Mouse (Mus musculus): ENCODE measurements around the gene Unc93a2. TPM values are rescaled to one million over a fixed set of nuclear protein-coding genes. Genes with fewer than 3 reads are reported as not detected.
"Not testable (repeated sequence)": the region's sequence is repeated elsewhere in the genome, so short reads cannot be mapped to it uniquely, and the experiment has no call there.

The Unc93a2 gene
- polyA plus RNA-seq, 1 experiment from 2014 or later: 2.6 TPM

- H3K36me3 ChIP-seq (ENCODE audit: control insufficient read depth, insufficient read depth, low read length); DNase-seq (ENCODE audit: low spot score); ATAC-seq (ENCODE audit: low FRiP score, low TSS enrichment); H3K4me3 ChIP-seq (ENCODE audit: low read depth, low read length); H3K9me3 ChIP-seq (ENCODE audit: control insufficient read depth, low read length); H3K27ac ChIP-seq (replicated peaks); H3K27me3 ChIP-seq (ENCODE audit: control insufficient read depth, insufficient read depth, low read length); H3K4me2 ChIP-seq (replicated peaks; ENCODE audit: low read depth); H3K9ac ChIP-seq (ENCODE audit: low read length); H3K4me1 ChIP-seq (replicated peaks; ENCODE audit: control insufficient read depth, insufficient read depth): not testable (repeated sequence)
- 73% methylated on average over 13 of the region's 13 CpGs for WGBS
These were observed 11.8 kb upstream of the Unc93a2 start for GRCm38 (mm10) chr17:7397079-7397478.

DNA sequence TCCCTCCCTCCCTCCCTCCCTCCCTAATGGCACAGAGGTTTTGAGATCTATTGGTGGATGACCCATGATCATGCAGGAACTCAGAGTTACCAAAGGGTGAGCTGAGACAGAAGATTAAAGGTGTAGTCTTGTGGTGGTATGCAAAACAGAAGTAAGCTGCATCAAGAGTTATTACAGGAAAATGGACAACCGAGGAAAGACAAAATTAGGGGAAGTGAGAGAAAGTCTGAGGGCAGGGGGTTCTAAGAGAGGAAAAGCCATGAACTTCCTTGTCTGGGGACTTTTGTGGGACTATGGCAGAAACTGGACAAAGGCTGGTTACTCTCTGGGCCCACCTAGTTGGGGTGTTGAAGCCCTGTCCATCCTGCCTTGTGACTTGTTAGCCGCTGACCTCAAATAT is 11.0 kb upstream of the Unc93a2 start:
- no CpG with 5 or more reads among the region's 2 CpGs for WGBS
- ATAC-seq (ENCODE audit: low FRiP score, low TSS enrichment); H3K36me3 ChIP-seq (ENCODE audit: control insufficient read depth, insufficient read depth, low read length): not testable (repeated sequence)

DNA sequence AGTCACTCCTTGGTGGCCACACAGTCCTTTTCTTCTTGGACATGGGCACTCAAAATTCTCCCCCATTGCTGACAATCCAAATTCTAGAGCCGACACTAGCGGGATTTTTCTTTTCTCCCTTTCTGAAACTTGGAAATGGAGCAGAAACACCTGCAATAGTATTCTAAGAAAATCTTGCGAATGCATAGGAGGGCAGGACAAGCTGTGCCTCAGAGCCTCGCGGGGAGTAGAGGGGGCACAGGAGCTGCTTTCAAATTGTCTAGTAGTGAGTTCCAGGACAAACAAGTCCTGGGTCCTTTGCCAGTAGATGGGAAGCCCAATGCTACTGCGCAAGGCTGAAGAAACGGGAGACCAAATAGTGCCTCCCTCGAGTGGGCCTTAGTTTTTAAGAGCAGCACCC is 10.4 kb upstream of the Unc93a2 start:
- not testable (repeated sequence) for H3K9me3 ChIP-seq (ENCODE audit: control insufficient read depth, low read length); ATAC-seq (ENCODE audit: low FRiP score, low TSS enrichment)
- 90% methylated on average over 6 of the region's 8 CpGs for WGBS

More for the DNA sequence above, 11.0 kb upstream of the Unc93a2 start:
- not testable (repeated sequence) for H3K4me2 ChIP-seq (replicated peaks; ENCODE audit: low read depth); H3K27me3 ChIP-seq (ENCODE audit: control insufficient read depth, insufficient read depth, low read length); H3K9me3 ChIP-seq (ENCODE audit: control insufficient read depth, low read length); H3K27ac ChIP-seq (replicated peaks); H3K4me1 ChIP-seq (replicated peaks; ENCODE audit: control insufficient read depth, insufficient read depth); DNase-seq (ENCODE audit: low spot score); H3K9ac ChIP-seq (ENCODE audit: low read length); H3K4me3 ChIP-seq (ENCODE audit: low read depth, low read length)

DNA sequence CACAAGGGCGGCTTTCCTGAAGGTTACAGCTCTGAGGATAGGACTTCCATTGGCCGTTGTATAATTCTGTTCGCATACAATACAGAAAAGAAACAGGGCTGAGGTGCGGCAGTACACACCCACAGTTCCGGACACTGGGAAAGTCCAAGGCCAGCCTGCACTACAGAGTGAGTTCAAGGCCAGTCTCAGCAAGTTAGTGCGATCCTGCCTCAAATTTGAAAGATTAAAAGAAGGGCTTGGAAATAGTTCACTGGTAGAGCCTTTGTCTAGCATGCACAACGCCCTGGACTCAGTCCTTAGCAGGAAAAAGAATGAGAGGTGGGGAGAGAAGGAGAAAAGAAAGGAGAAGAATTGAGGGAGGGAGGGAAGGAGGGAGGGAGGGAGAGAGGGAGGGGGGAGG is 9.9 kb upstream of the Unc93a2 start:
- not testable (repeated sequence) for H3K4me3 ChIP-seq (ENCODE audit: low read depth, low read length); H3K4me2 ChIP-seq (replicated peaks; ENCODE audit: low read depth); H3K27me3 ChIP-seq (ENCODE audit: control insufficient read depth, insufficient read depth, low read length); H3K36me3 ChIP-seq (ENCODE audit: control insufficient read depth, insufficient read depth, low read length); H3K9me3 ChIP-seq (ENCODE audit: control insufficient read depth, low read length); H3K27ac ChIP-seq (replicated peaks); DNase-seq (ENCODE audit: low spot score); ATAC-seq (ENCODE audit: low FRiP score, low TSS enrichment); H3K9ac ChIP-seq (ENCODE audit: low read length); H3K4me1 ChIP-seq (replicated peaks; ENCODE audit: control insufficient read depth, insufficient read depth)
- 77% methylated on average over 7 of the region's 7 CpGs for WGBS

More for the DNA sequence above, 10.4 kb upstream of the Unc93a2 start:
- H3K4me1 ChIP-seq (replicated peaks; ENCODE audit: control insufficient read depth, insufficient read depth); H3K27ac ChIP-seq (replicated peaks); H3K27me3 ChIP-seq (ENCODE audit: control insufficient read depth, insufficient read depth, low read length); H3K36me3 ChIP-seq (ENCODE audit: control insufficient read depth, insufficient read depth, low read length); H3K4me3 ChIP-seq (ENCODE audit: low read depth, low read length); H3K4me2 ChIP-seq (replicated peaks; ENCODE audit: low read depth); DNase-seq (ENCODE audit: low spot score); H3K9ac ChIP-seq (ENCODE audit: low read length): not testable (repeated sequence)

GRCm38 (mm10) chr17:7389898-7390297 is 4.6 kb upstream of the Unc93a2 start:
- 73% methylated on average over 7 of the region's 7 CpGs for WGBS
- not testable (repeated sequence) for H3K36me3 ChIP-seq (ENCODE audit: control insufficient read depth, insufficient read depth, low read length); H3K4me1 ChIP-seq (replicated peaks; ENCODE audit: control insufficient read depth, insufficient read depth); H3K27ac ChIP-seq (replicated peaks); H3K27me3 ChIP-seq (ENCODE audit: control insufficient read depth, insufficient read depth, low read length); H3K4me2 ChIP-seq (replicated peaks; ENCODE audit: low read depth); H3K4me3 ChIP-seq (ENCODE audit: low read depth, low read length); ATAC-seq (ENCODE audit: low FRiP score, low TSS enrichment); H3K9me3 ChIP-seq (ENCODE audit: control insufficient read depth, low read length); H3K9ac ChIP-seq (ENCODE audit: low read length); DNase-seq (ENCODE audit: low spot score)

- not testable (repeated sequence) for H3K27me3 ChIP-seq (ENCODE audit: control insufficient read depth, insufficient read depth, low read length); H3K4me3 ChIP-seq (ENCODE audit: low read depth, low read length); ATAC-seq (ENCODE audit: low FRiP score, low TSS enrichment); H3K36me3 ChIP-seq (ENCODE audit: control insufficient read depth, insufficient read depth, low read length); H3K4me2 ChIP-seq (replicated peaks; ENCODE audit: low read depth); H3K27ac ChIP-seq (replicated peaks); H3K4me1 ChIP-seq (replicated peaks; ENCODE audit: control insufficient read depth, insufficient read depth); DNase-seq (ENCODE audit: low spot score); H3K9me3 ChIP-seq (ENCODE audit: control insufficient read depth, low read length); H3K9ac ChIP-seq (ENCODE audit: low read length)
- 63% methylated on average over 6 of the region's 8 CpGs for WGBS
These were observed 3.7 kb upstream of the Unc93a2 start for GRCm38 (mm10) chr17:7388958-7389356.

- H3K4me1 ChIP-seq (replicated peaks; ENCODE audit: control insufficient read depth, insufficient read depth); H3K9ac ChIP-seq (ENCODE audit: low read length); H3K9me3 ChIP-seq (ENCODE audit: control insufficient read depth, low read length); H3K27ac ChIP-seq (replicated peaks); DNase-seq (ENCODE audit: low spot score); H3K4me2 ChIP-seq (replicated peaks; ENCODE audit: low read depth); H3K36me3 ChIP-seq (ENCODE audit: control insufficient read depth, insufficient read depth, low read length); H3K4me3 ChIP-seq (ENCODE audit: low read depth, low read length); H3K27me3 ChIP-seq (ENCODE audit: control insufficient read depth, insufficient read depth, low read length); ATAC-seq (ENCODE audit: low FRiP score, low TSS enrichment): not testable (repeated sequence)
- WGBS: no CpG with 5 or more reads among the region's 2 CpGs
These were observed 3.2 kb upstream of the Unc93a2 start for GRCm38 (mm10) chr17:7388341-7388957.

- not testable (repeated sequence) for H3K27ac ChIP-seq (replicated peaks); H3K4me1 ChIP-seq (replicated peaks; ENCODE audit: control insufficient read depth, insufficient read depth); H3K4me2 ChIP-seq (replicated peaks; ENCODE audit: low read depth); H3K27me3 ChIP-seq (ENCODE audit: control insufficient read depth, insufficient read depth, low read length); DNase-seq (ENCODE audit: low spot score); H3K9me3 ChIP-seq (ENCODE audit: control insufficient read depth, low read length); H3K36me3 ChIP-seq (ENCODE audit: control insufficient read depth, insufficient read depth, low read length); H3K9ac ChIP-seq (ENCODE audit: low read length); H3K4me3 ChIP-seq (ENCODE audit: low read depth, low read length); ATAC-seq (ENCODE audit: low FRiP score, low TSS enrichment)
- 56% methylated on average over 8 of the region's 8 CpGs for WGBS
These were observed 752 bp upstream of the Unc93a2 start for GRCm38 (mm10) chr17:7386016-7386415.

- H3K36me3 ChIP-seq (ENCODE audit: control insufficient read depth, insufficient read depth, low read length); H3K4me2 ChIP-seq (replicated peaks; ENCODE audit: low read depth); H3K27ac ChIP-seq (replicated peaks); ATAC-seq (ENCODE audit: low FRiP score, low TSS enrichment); H3K9ac ChIP-seq (ENCODE audit: low read length); H3K4me1 ChIP-seq (replicated peaks; ENCODE audit: control insufficient read depth, insufficient read depth); H3K4me3 ChIP-seq (ENCODE audit: low read depth, low read length); DNase-seq (ENCODE audit: low spot score); H3K9me3 ChIP-seq (ENCODE audit: control insufficient read depth, low read length); H3K27me3 ChIP-seq (ENCODE audit: control insufficient read depth, insufficient read depth, low read length): not testable (repeated sequence)
- 80% methylated on average over 7 of the region's 13 CpGs for WGBS
These were observed 1.8 kb downstream of the Unc93a2 start for GRCm38 (mm10) chr17:7383167-7384143.

Measured in stomach, postnatal 0 days (tissue).